Mouse (Mus musculus) olfactory bulb, adult 2 months (tissue): Measurements from ENCODE around the gene Tnfaip8l1. TPM values are rescaled to one million over a fixed set of nuclear protein-coding genes. Genes with fewer than 3 reads are reported as not detected.
A peak's percentile ranks its signal among the peaks of the same experiment; 100 is the strongest.

ENCODE experiments used
- H3K27ac ChIP-seq: fragments of 200-500 bp; 2 replicates; pipeline ENCODE4 v1.5.1; 2012; ENCODE audit warnings: low read depth, low read length; ENCODE audit not compliant: insufficient read depth
- H3K4me1 ChIP-seq: fragments of 200-500 bp; 2 replicates; pipeline ENCODE4 v1.6.1; 2012; ENCODE audit warnings: low read length; ENCODE audit not compliant: control insufficient read depth, insufficient read depth
- H3K4me3 ChIP-seq: fragments of 200-500 bp; 2 replicates; pipeline ENCODE4 v1.5.1; 2012; ENCODE audit warnings: mild to moderate bottlenecking, low read depth, low read length, moderate library complexity; ENCODE audit not compliant: insufficient read depth
- CTCF ChIP-seq: fragments of 200-500 bp; IDR thresholded peaks from 2 replicates; pipeline ENCODE4 v1.5.1; 2012; ENCODE audit warnings: low read depth, mild to moderate bottlenecking, low read length, moderate library complexity; ENCODE audit not compliant: insufficient read depth
- POLR2A ChIP-seq: fragments of 200-500 bp; IDR thresholded peaks from 2 replicates; pipeline ENCODE4 v1.6.1; 2012; ENCODE audit warnings: mild to moderate bottlenecking, low read depth, low read length, moderate library complexity; ENCODE audit not compliant: insufficient read depth
- WGBS: fragments of 180-500 bp; shearing (Covaris S2); methylation state at CpG from one replicate; pipeline ENCODE4 v1.1.7; 2018; 5-methylcytosine and 5-hydroxymethylcytosine counted together
- polyA plus RNA-seq: library from polyadenylated mRNA; stranded (reverse); fragments of >200 nt; gene quantifications from 2 replicates; pipeline ENCODE4 v1.2.4, GENCODE M21; 2012; ENCODE audit warnings: low replicate concordance; ENCODE audit not compliant: missing spikeins, insufficient read depth, insufficient read length

The Tnfaip8l1 gene
- polyA plus RNA-seq, 1 experiment = not detected

DNA sequence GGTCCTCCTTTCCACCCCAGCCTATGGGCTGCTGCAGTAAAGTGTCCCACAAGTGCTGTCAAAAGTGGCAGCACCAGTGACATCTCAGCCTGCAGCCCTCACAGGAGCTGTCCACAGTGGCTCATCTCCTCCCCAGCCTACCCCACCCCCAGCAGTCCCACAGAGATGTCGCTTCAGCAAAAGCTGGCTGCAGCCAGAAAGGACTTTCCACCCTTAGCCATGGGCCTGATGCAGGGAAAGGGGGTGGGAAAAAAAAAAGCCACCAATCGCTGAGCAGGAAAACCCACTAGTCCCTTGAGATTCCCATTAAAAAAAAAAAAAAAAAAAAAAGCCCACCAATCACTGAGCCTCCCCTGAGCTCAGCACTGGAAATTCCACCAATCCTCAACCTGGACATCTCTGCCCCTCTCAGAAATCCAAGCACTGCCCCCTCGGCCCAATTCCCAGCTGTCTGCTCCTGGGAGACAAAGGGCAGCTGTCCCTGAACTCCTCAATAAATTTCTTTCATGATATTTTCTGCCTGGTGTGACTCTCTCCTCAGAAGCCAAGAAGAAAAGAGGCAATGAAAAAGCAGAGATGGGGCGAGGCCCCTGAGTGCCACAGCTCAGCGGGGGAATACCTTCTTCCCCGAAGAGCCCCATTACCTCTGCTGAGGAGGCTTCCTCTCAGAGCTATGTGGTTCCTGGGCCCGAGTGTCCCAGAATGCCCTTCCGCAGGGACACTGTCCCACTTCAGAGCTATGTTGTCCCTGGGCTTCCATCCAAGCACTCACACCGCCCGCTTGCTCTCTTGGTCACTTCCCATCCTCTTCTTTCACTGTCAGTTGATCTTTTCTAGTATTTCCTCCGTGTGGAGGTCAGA is 23.2 kb downstream of the Tnfaip8l1 start:
- Histone ChIP-seq H3K27ac (peak overlapping the region; percentile 37), H3K4me3 (no peak overlapping the region), H3K4me1 (peaks cover 10% of the 10 kb centered on the region)
- 34% methylated on average over 11 of the region's 11 CpGs for WGBS
- TF ChIP-seq CTCF = no peak
- 0 out of 2 replicates have a peak, but pooled peaks have one; percentile 28 for TF ChIP-seq POLR2A

DNA sequence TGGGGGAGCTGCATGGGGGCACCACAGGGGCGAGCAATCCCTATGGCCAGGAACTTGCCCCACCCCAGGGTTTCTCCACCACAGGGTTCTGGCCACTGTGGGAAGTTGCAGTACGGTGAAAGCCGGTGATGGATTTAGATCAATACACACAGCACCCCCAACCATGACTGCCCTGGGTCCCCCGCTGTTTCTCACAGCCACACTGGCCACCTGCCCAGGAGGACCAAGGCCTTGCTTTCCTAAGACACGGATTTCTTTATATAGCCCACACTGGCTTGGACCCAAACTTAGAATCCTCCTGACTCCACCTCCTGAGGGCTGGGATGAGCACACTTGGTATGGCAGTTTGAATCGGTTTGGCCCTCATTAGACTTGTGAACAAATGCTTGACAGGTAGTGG is 29.0 kb downstream of the Tnfaip8l1 start:
- no peak overlapping the region for H3K4me3 ChIP-seq
- WGBS = 76% methylated on average over 6 of the region's 6 CpGs
- no peaks in the 10 kb centered on the region for H3K4me1 ChIP-seq
- no peak for TF ChIP-seq POLR2A
- TF ChIP-seq CTCF = no peak
- H3K27ac ChIP-seq = no peak overlapping the region

DNA sequence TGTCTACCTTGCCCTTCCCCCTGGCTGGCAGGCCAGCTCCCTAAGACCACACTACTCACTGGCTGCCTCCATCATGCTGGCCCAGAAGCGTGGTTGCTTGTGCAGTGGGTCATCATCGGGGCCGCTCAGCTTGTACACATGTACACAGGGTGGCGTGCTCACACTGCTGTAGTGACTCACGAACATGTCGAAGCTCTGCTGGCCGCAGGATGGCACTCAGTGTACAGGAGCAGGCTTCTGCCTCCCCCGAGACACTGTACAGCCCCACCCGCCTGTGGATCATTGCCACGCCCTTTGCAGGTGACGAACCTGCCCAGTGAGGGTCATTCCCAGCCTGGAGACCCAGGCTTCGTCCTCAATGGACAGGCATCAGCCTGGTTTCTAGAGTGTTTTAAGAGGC is 32.1 kb downstream of the Tnfaip8l1 start:
- no peak overlapping the region for H3K27ac ChIP-seq
- H3K4me3 ChIP-seq = no peak overlapping the region
- TF ChIP-seq CTCF = no peak
- TF ChIP-seq POLR2A = no peak
- no peaks in the 10 kb centered on the region for H3K4me1 ChIP-seq
- WGBS = 92% methylated on average over 12 of the region's 12 CpGs

DNA sequence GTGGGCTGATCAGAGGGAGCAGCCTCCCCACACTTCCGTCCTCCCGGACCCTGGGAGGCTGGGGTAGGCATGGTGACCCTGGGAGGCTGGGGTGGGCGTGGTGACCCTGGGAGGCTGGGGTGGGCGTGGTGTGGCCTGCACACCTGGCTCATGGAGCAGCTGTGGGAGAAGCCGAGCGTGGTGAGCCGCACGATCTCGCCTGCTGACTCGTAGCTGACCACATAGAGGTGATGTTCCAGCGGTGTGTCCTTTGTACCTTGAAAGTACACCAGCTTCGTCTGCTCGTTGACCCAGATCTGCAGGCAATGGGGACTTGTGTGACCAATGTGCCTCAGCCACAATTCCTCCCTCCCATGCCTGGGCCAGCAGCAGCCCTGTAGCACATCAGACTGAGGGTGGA is 32.5 kb downstream of the Tnfaip8l1 start:
- 92% methylated on average over 13 of the region's 13 CpGs for WGBS
- Histone ChIP-seq H3K4me1 (no peaks in the 10 kb centered on the region), H3K27ac (no peak overlapping the region), H3K4me3 (no peak overlapping the region)
- no peak for TF ChIP-seq CTCF
- TF ChIP-seq POLR2A = no peak

DNA sequence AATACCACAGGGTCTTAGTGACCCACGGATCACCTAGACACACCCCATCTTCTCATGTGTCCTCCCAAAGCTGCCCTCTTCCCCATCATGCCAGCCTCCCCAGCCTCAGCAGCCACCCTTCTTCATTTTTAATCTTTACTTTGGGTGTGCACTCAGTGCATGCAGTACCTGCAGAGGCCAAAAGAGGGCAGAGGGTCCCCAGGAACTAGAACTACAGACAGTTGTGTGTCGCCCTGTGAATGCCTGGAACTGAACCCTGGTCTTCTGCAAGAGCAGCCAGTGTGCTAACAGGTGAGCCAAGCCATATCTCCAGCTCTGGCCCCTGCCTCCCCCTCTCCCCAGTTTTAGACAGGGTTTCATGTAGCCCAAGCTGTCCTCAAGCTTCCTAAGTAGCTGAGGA is 34.6 kb downstream of the Tnfaip8l1 start:
- WGBS = 77% methylated on average over 2 of the region's 2 CpGs

DNA sequence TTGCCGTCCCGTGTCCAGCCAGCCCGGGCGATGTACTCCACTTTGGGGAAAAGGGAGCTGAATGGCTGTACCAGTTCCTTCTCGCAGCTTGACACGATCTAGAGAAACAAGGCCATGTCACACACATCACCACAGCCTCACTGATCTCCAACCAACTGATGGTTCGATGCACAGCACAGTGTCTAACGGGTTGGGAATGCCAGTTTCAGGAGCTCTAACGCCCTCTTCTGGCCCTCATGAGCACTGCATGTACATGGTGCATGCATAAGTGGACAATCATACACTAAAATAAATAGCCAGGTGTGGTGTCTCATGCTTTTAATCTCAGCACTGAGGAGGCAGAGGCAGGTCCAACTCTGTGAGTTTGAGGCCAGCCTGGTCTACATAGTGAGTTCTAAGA is 38.3 kb downstream of the Tnfaip8l1 start:
- H3K27ac ChIP-seq = no peak overlapping the region
- H3K4me1 ChIP-seq = no peaks in the 10 kb centered on the region
- 79% methylated on average over 9 of the region's 9 CpGs for WGBS
- TF ChIP-seq CTCF = no peak
- TF ChIP-seq POLR2A = no peak
- H3K4me3 ChIP-seq = no peak overlapping the region

More for the DNA sequence above, 34.6 kb downstream of the Tnfaip8l1 start:
- Histone ChIP-seq H3K4me3 (no peak overlapping the region), H3K27ac (no peak overlapping the region), H3K4me1 (no peaks in the 10 kb centered on the region)
- TF ChIP-seq POLR2A (no peak), CTCF (peak; percentile 13; the same call in 1 of the 2 replicates)

DNA sequence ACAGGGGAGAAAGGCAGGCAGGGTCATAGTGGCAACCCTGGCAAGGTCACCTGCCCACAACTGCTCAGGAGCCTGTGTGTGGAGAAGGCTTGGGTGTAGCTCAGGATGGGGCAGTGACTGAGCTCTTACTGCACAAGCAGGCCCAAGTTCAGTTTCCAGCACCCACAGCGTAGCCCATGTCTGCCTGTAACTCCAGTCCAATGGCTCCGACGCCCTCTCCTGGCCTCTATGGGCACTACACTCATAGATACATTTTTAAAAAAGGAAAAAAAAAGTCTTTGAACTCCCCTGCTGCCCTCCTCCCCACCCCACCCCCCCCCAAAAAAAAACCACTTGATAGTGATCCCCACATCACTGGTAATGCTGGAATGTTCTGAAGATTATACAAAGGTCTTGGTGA is 39.4 kb downstream of the Tnfaip8l1 start:
- no peak overlapping the region for H3K4me3 ChIP-seq
- H3K4me1 ChIP-seq = no peaks in the 10 kb centered on the region
- H3K27ac ChIP-seq = no peak overlapping the region
- 75% methylated on average over 3 of the region's 3 CpGs for WGBS
- TF ChIP-seq CTCF = peak; percentile 15; the same call in 1 of the 2 replicates
- TF ChIP-seq POLR2A = no peak

DNA sequence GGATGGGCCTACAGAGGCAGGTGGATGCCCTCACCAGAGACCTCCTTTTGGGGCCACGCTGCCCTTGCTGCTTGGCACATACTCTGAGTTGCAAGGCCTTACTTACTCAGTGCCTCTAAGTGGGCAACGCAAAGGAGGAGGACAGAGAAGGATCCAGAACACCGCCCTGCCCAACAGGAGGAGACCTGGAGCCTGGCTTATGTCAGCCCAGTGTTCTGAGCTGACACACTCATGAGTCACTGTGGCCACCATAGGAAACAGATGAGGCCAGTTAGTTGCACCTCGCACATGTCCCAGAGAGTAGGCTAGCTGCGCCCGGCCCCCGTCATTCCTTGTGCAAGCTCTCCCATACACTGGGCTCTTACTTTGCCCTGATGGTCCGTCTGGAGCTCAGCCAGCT is 40.2 kb downstream of the Tnfaip8l1 start:
- no peak for TF ChIP-seq POLR2A
- TF ChIP-seq CTCF = no peak
- 96% methylated on average over 8 of the region's 8 CpGs for WGBS
- Histone ChIP-seq H3K4me3 (no peak overlapping the region), H3K27ac (no peak overlapping the region), H3K4me1 (no peaks in the 10 kb centered on the region)

DNA sequence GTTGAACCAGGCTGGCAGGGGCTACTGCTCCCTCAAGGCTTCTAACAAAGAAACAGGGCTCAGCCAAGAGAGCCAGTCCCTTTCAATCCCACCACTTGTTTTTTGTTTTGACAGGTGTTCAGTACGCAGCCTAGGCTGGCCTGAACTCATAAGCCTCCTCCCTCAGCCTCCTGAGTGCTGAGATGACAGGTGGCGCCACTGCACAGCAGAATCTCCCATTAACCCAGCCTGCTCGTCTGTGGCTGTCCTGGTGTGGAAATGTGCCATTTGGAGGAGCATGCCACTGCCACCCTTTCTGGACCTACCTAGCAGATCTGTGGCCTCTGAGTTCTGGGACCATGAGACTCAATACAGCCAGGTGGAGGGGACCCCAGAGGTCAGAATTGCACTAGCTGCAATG is 41.5 kb downstream of the Tnfaip8l1 start:
- H3K4me3 ChIP-seq = no peak overlapping the region
- WGBS = 60% methylated on average over 3 of the region's 3 CpGs
- H3K27ac ChIP-seq = no peak overlapping the region
- H3K4me1 ChIP-seq = no peaks in the 10 kb centered on the region
- TF ChIP-seq CTCF (no peak), POLR2A (no peak)
